Mouse (Mus musculus) hindbrain, embryonic 11.5 days (tissue): ENCODE data around the gene Ptprc. TPM values are rescaled to one million over a fixed set of nuclear protein-coding genes. Genes with fewer than 3 reads are reported as not detected.

Source experiments
- ATAC-seq: fragments of 200-750 bp; cut with Nextera tagmentation; 2 replicates; pipeline ENCODE4 v1.8.0; 2017; ENCODE audit warnings: mild to moderate bottlenecking, moderate TSS enrichment, moderate library complexity; ENCODE audit not compliant: low FRiP score
- DNase-seq: peaks from one replicate; pipeline ENCODE4 v3.0.0-alpha.2; 2015; ENCODE audit warnings: low spot score
- H3K27ac ChIP-seq: fragments of 300-500 bp; sonication (generic); 2 replicates; pipeline ENCODE4 v1.5.1; 2014; ENCODE audit warnings: mild to moderate bottlenecking, low read depth, low read length
- H3K27me3 ChIP-seq: fragments of 300-500 bp; sonication (generic); 2 replicates; pipeline ENCODE4 v1.6.1; 2014; ENCODE audit warnings: mild to moderate bottlenecking, low read length, moderate library complexity, mixed read lengths; ENCODE audit not compliant: control insufficient read depth, insufficient read depth
- H3K36me3 ChIP-seq: fragments of 300-500 bp; sonication (generic); 2 replicates; pipeline ENCODE4 v1.6.1; 2014; ENCODE audit warnings: mild to moderate bottlenecking, low read length, moderate library complexity, mixed read lengths; ENCODE audit not compliant: control insufficient read depth, insufficient read depth
- H3K4me1 ChIP-seq: fragments of 300-500 bp; sonication (generic); replicated peaks from 2 replicates; pipeline ENCODE4 v1.6.1; 2014; ENCODE audit warnings: low read length, mixed read lengths; ENCODE audit not compliant: control insufficient read depth, insufficient read depth
- H3K4me2 ChIP-seq: fragments of 300-500 bp; sonication (generic); replicated peaks from 2 replicates; pipeline ENCODE4 v1.6.1; 2014; ENCODE audit warnings: mild to moderate bottlenecking, low read depth, low read length
- H3K4me3 ChIP-seq: fragments of 300-500 bp; sonication (generic); 2 replicates; pipeline ENCODE4 v1.5.1; 2014; ENCODE audit warnings: low read depth, low read length
- H3K9ac ChIP-seq: fragments of 300-500 bp; sonication (generic); 2 replicates; pipeline ENCODE4 v1.6.1; 2014; ENCODE audit warnings: low read depth, low read length
- H3K9me3 ChIP-seq: fragments of 300-500 bp; sonication (generic); 2 replicates; pipeline ENCODE4 v1.6.1; 2016; ENCODE audit warnings: low read length; ENCODE audit not compliant: control insufficient read depth
- WGBS: fragments of 180-500 bp; shearing (Covaris S2); extraction: QIAGEN DNeasy Blood & Tissue Kit; methylation state at CpG from one replicate; pipeline ENCODE4 v1.1.7; 2014; 5-methylcytosine and 5-hydroxymethylcytosine counted together
- polyA plus RNA-seq: library from polyadenylated mRNA; unstranded; fragments of >200 nt; fragmentation: Nextera tagmentation; extraction: Ambion mirVana; gene quantifications from 2 replicates; pipeline ENCODE4 v1.2.1, GENCODE M21; 2014

The Ptprc gene
- polyA plus RNA-seq, 1 experiment from 2014 or later: 2.2 TPM

DNA sequence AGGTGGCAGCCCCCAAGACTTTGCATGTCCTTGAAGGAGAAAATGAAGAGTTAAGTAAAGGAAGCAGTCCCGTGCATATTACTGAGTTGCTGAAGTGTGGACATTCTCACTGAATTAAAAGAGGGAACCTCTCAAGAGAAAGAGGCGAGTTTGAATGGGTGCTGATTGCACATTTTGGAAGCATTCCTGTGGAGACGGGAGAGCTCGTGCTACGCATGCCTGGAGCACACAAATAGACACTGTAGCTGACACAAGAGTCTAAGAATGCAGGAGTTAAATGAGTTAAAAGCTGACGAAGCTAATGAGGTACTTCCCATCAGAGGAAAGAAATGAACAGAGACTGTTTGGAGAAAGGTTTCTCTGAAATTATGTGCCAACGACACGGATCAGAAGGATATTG lies 48.7 kb downstream of the Ptprc start:
- no peak overlapping the region for H3K4me2 ChIP-seq
- H3K36me3 ChIP-seq: no peaks in the 10 kb centered on the region
- H3K9ac ChIP-seq: no peak overlapping the region
- no peak for ATAC-seq
- H3K27ac ChIP-seq: no peak overlapping the region
- H3K4me1 ChIP-seq: no peaks in the 10 kb centered on the region
- no peaks in the 10 kb centered on the region for H3K27me3 ChIP-seq
- no peaks in the 10 kb centered on the region for H3K9me3 ChIP-seq
- no peak for DNase-seq
- 66% methylated on average over 8 of the region's 8 CpGs for WGBS
- H3K4me3 ChIP-seq: no peak overlapping the region

DNA sequence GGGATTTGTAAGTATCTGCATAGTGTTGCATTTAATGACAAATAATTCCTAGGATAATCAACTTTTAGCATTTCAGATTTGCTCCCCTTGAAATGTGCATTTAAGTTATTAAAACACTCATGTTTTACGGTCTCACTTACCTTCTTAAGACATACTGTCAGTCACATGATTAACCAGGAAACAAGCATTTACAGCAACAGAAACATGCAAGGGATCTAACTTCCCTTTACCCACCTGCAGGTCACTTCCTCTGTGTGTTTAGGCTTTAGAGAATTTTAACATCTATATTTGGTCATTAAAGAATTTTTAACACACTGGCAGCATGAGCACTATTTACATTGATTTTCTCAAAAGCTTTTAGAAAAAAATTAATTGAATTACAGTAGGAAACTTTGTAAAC lies 50.2 kb downstream of the Ptprc start:
- no peaks in the 10 kb centered on the region for H3K4me1 ChIP-seq
- DNase-seq (no peak), ATAC-seq (no peak)
- WGBS: 80% methylated on average over 1 of the region's 1 CpGs
- no peaks in the 10 kb centered on the region for H3K36me3 ChIP-seq
- H3K4me2 ChIP-seq: no peak overlapping the region
- no peaks in the 10 kb centered on the region for H3K27me3 ChIP-seq
- H3K27ac ChIP-seq: no peak overlapping the region
- H3K9me3 ChIP-seq: no peaks in the 10 kb centered on the region
- H3K9ac ChIP-seq: no peak overlapping the region
- no peak overlapping the region for H3K4me3 ChIP-seq

DNA sequence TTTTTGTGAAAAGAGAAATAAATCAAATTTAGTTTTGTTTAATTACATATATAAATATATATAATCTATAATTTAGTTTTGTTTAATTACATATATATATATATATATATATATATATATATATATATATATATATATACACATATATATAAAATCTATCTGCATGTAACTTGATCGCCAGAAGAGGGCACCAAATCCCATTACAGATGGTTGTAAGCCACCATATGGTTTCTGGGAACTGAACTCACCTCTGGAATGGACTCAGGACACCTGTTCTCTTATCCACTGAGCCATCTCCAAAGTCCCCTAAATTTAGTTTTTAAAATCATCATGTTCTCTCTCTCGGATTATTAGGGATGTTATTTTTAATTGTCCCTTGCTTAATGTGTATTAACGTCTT lies 51.6 kb downstream of the Ptprc start:
- H3K27me3 ChIP-seq: no peaks in the 10 kb centered on the region
- no peak overlapping the region for H3K27ac ChIP-seq
- H3K9me3 ChIP-seq: no peaks in the 10 kb centered on the region
- ATAC-seq (no peak), DNase-seq (peak; percentile 44)
- no peaks in the 10 kb centered on the region for H3K4me1 ChIP-seq
- H3K9ac ChIP-seq: no peak overlapping the region
- no peak overlapping the region for H3K4me3 ChIP-seq
- 41% methylated on average over 3 of the region's 3 CpGs for whole genome bisulfite sequencing
- H3K4me2 ChIP-seq: no peak overlapping the region
- no peaks in the 10 kb centered on the region for H3K36me3 ChIP-seq

DNA sequence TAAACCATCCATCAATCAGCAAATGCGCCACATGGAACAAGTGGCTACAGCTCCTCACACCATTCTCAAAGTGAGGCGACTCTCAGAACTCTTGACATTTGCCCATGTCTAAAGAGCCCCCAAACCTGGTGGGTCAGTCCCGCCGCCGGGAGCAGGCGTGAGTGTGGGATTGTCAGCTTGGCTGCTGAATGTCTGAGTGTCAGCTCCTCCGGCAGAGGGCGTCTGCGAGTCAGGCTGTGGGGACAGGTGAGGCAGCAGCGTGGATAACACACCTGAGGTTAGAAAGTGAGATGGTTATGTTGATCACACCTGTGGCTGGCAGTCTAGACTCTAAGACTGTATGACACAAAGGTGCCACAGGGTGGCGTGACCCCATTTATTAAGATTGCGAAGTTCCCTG lies 55.6 kb downstream of the Ptprc start:
- H3K4me3 ChIP-seq: no peak overlapping the region

DNA sequence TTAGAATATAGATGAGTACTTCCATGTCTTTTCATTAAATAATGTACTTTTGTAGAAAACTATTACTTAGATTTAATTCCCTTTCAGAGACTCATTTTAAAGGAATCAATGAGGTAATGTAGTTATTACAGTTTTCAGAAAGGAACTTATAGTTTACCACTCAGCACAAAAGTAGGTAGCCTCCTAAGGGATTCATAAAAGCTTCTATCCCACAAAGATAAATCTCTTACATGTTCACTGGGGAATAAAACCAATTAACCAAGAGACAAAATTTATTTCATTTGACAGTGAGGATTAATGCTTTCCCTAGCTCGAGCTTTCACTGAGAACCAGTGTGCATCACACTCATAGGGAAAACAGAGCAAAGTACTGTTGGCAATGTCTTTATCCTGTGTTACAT lies 82.3 kb downstream of the Ptprc start:
- Histone ChIP-seq H3K4me1 (no peaks in the 10 kb centered on the region), H3K4me3 (no peak overlapping the region), H3K4me2 (no peak overlapping the region), H3K9ac (no peak overlapping the region), H3K36me3 (no peaks in the 10 kb centered on the region), H3K27ac (no peak overlapping the region), H3K27me3 (no peaks in the 10 kb centered on the region), H3K9me3 (no peaks in the 10 kb centered on the region)
- ATAC-seq (no peak), DNase-seq (no peak)
- WGBS: 61% methylated on average over 1 of the region's 1 CpGs

More for the DNA sequence above, 55.6 kb downstream of the Ptprc start:
- ATAC-seq: no peak
- Histone ChIP-seq H3K9me3 (no peaks in the 10 kb centered on the region), H3K4me2 (no peak overlapping the region), H3K9ac (no peak overlapping the region), H3K4me1 (no peaks in the 10 kb centered on the region), H3K27ac (no peak overlapping the region), H3K36me3 (no peaks in the 10 kb centered on the region), H3K27me3 (no peaks in the 10 kb centered on the region)
- 57% methylated on average over 12 of the region's 12 CpGs for WGBS
- no peak for DNase-seq

DNA sequence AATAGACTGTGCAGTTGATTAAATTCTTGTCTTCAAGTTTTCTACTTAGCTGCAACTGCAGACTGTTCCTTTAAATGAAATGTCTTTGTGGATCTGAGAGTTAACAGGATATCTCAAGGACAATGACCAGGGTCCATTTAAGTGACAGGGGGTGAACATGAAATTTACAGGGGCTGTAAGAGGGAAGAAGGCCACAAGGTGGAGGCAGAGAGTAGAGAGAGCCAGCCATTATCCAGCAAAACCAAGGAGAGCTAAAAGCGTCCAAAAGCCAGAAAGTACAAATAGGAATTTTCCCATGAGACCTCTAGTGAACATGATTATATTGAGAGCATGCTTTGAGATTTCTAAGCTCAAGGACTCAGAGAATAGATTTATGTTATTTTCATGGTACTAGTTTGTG lies 89.7 kb downstream of the Ptprc start:
- Histone ChIP-seq H3K4me3 (no peak overlapping the region), H3K4me1 (no peaks in the 10 kb centered on the region), H3K27me3 (no peaks in the 10 kb centered on the region), H3K36me3 (no peaks in the 10 kb centered on the region), H3K4me2 (no peak overlapping the region), H3K27ac (no peak overlapping the region), H3K9ac (no peak overlapping the region), H3K9me3 (no peaks in the 10 kb centered on the region)
- DNase-seq (peak; percentile 76), ATAC-seq (0 out of 2 replicates have a peak, but pooled peaks have one; percentile 47)
- 11% methylated on average over 1 of the region's 1 CpGs for WGBS

DNA sequence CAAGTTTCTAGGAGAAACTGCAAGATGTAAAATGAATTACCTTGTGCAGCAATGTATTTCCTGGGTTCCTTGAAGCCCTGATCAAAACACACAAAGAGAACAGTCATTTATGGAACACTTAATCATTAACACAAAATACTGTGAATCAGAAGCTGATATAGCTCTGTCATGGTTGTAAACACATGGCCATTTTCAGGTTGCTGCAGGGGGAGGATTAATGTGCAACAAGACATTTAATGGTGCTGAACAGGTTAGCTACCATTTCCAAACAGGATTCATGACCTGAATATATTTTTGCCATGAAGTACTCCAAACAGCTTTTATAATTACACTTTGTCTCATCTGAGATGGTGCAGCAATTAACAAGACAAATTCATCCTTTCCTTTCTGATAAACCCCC lies 91.8 kb downstream of the Ptprc start:
- ATAC-seq (no peak), DNase-seq (no peak)
- Histone ChIP-seq H3K9ac (no peak overlapping the region), H3K27me3 (no peaks in the 10 kb centered on the region), H3K27ac (no peak overlapping the region), H3K4me3 (no peak overlapping the region), H3K4me1 (no peaks in the 10 kb centered on the region), H3K4me2 (no peak overlapping the region), H3K36me3 (no peaks in the 10 kb centered on the region), H3K9me3 (no peaks in the 10 kb centered on the region)

DNA sequence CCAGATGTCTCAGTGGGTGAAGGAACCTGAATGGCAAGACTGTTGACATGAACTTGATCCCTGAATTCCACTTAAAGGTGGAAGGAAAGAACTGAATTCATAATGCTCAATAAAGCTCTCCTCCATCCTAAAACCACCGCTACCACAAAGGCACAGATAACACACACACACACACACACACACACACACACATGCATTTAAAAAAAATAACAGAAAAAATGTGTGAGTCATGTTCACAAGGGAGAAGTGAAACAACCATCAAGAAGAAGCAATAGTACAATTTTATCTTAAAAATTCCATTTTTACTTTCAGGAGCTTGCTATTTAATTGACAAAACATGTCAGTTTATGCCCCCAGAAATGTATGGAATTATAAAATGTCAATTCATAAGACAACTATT lies 95.2 kb downstream of the Ptprc start:
- H3K4me2 ChIP-seq: no peak overlapping the region
- no peak overlapping the region for H3K27ac ChIP-seq
- no peaks in the 10 kb centered on the region for H3K4me1 ChIP-seq
- H3K9ac ChIP-seq: no peak overlapping the region
- H3K9me3 ChIP-seq: no peaks in the 10 kb centered on the region
- no peak overlapping the region for H3K4me3 ChIP-seq
- H3K27me3 ChIP-seq: no peaks in the 10 kb centered on the region
- no peak for DNase-seq
- no peaks in the 10 kb centered on the region for H3K36me3 ChIP-seq
- no peak for ATAC-seq
- WGBS: 100% methylated on average over 1 of the region's 1 CpGs

DNA sequence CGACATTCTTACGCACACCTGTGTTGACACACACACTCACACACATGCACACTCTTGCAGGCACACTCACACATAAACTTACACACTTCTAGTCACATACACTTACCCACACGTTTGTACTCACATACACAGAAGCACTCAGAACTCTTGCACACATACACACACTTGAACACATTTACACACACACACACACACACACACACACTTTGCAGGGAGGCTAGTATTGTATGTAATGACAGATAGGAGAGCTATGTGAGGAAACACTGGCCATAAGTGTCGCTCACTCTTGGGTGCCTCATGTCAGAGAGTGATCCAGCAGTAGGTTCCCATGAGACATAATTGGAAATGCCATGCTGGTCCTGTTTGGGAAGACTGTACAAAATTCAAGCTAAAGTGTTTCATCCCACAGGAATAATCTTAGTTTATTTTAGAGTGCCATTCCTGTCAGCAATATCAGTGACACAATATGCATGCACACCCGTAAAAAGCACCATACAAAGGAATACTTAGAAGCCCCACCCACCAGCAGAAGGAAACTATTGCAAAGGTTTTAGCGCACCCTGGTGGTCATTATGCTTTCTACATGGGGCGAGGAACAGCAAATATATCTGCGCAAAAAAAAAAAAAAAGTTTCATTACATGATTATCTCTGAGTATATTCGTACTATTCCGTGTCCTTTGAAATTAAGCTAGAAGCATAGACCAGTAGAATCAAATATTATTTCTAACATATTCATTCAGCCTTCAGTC lies 131.1 kb downstream of the Ptprc start:
- no peaks in the 10 kb centered on the region for H3K36me3 ChIP-seq
- H3K27me3 ChIP-seq: no peaks in the 10 kb centered on the region
- no peak overlapping the region for H3K4me3 ChIP-seq
- ATAC-seq (peak; percentile 71; the same call in 1 of the 2 replicates), DNase-seq (peak; percentile 92)
- no peaks in the 10 kb centered on the region for H3K4me1 ChIP-seq
- H3K4me2 ChIP-seq: no peak overlapping the region
- no peak overlapping the region for H3K27ac ChIP-seq
- H3K9me3 ChIP-seq: no peaks in the 10 kb centered on the region
- H3K9ac ChIP-seq: no peak overlapping the region
- WGBS: 41% methylated on average over 10 of the region's 10 CpGs
